8 mouse cellular contexts compared by ENCODE assay signal in the genomic region with DNA sequence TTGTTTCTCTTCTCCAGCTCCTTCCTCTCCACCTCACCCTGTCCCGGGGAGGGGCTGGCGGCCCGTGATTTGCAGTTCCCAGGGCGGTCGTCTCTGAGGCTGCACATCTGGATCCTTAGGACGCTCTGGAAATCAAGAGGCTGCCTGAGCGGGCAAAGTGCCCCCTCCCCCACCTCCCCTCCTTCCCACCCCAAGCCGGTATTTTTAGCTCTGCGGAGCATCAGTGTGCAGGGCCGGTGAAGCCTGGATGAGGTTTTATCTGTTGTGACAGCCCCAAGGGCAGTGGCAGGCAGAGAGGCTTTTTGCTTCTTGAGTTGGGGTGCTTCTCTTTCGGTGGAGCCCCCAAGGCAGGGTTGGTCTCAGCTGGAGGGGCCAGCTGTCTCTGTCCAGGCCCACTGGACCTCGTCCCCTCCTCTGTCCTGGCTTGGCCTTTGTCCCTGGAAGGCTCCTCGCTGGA. TPM values are rescaled to one million over a fixed set of nuclear protein-coding genes. Genes with fewer than 3 reads are reported as not detected.
A peak's percentile ranks its signal among the peaks of the same experiment; 100 is the strongest.
DNase-seq lines count a peak whose midpoint lies in the region; ATAC-seq and TF ChIP-seq lines count a peak whose summit lies in the region.

No protein-coding gene starts in this region.

- 10% methylated on average over 13 of the region's 13 CpGs for WGBS in intestine, embryonic 15.5 days
- WGBS in midbrain, embryonic 12.5 days = 2% methylated on average over 13 of the region's 13 CpGs

- H3K9ac ChIP-seq in intestine, embryonic 15.5 days = peak overlapping the region; percentile 31; the same call in 1 of the 2 replicates
- H3K9ac ChIP-seq in midbrain, embryonic 12.5 days (replicated peaks) = peak overlapping the region; percentile 26; the same call in 1 of the 2 replicates

- peaks cover 46% of the 10 kb centered on the region for H3K4me1 ChIP-seq in E14TG2a.4 (replicated peaks; ENCODE audit: low read depth, low read length)
- H3K4me1 ChIP-seq in brown adipose tissue, adult 24 weeks (ENCODE audit: control insufficient read depth, insufficient read depth, insufficient read length, low read length) = peaks cover 18% of the 10 kb centered on the region
- peaks cover 44% of the 10 kb centered on the region for H3K4me1 ChIP-seq in intestine, embryonic 15.5 days (replicated peaks)
- H3K4me1 ChIP-seq in midbrain, embryonic 12.5 days = peaks cover 83% of the 10 kb centered on the region

- peak; percentile 97 for DNase-seq in heart, adult 11 months
- DNase-seq in urinary bladder, postnatal 10 days (ENCODE audit: low spot score) = no peak
- no peak for DNase-seq in left cerebral cortex, adult 18-20 months (ENCODE audit: low spot score in 2 of 2)

- H3K27ac ChIP-seq in brown adipose tissue, adult 24 weeks (replicated peaks; ENCODE audit: low read depth, low read length) = peak overlapping the region; percentile 60
- H3K27ac ChIP-seq in intestine, embryonic 15.5 days = peak overlapping the region; percentile 97
- peak overlapping the region; percentile 96 for H3K27ac ChIP-seq in midbrain, embryonic 12.5 days (replicated peaks)

- H3K36me3 ChIP-seq in E14TG2a.4 (ENCODE audit: insufficient read depth, low read length) = no peaks in the 10 kb centered on the region
- H3K36me3 ChIP-seq in intestine, embryonic 15.5 days = no peaks in the 10 kb centered on the region
- no peaks in the 10 kb centered on the region for H3K36me3 ChIP-seq in midbrain, embryonic 12.5 days

- H3K9me3 ChIP-seq in E14TG2a.4 (ENCODE audit: low read length) = peaks cover 10% of the 10 kb centered on the region; the same call in 1 of the 2 replicates
- no peaks in the 10 kb centered on the region for H3K9me3 ChIP-seq in intestine, embryonic 15.5 days
- H3K9me3 ChIP-seq in midbrain, embryonic 12.5 days = no peaks in the 10 kb centered on the region

- peak; percentile 81 for ATAC-seq in intestine, embryonic 15.5 days
- peak; percentile 60 for ATAC-seq in midbrain, embryonic 12.5 days (ENCODE audit: low FRiP score, low read depth)
- ATAC-seq in megakaryocyte, adult 5-6 weeks (ENCODE audit: poor library complexity, severe bottlenecking) = no peak

- H3K4me2 ChIP-seq in intestine, embryonic 15.5 days (replicated peaks) = 0 out of 2 replicates have a peak overlapping the region, but pooled peaks have one; percentile 24
- H3K4me2 ChIP-seq in midbrain, embryonic 12.5 days (replicated peaks) = peak overlapping the region; percentile 26; the same call in 1 of the 2 replicates

- TF ChIP-seq CTCF in E14TG2a.4 (conservative IDR thresholded peaks at IDR 0.05; ENCODE audit: low read length) = no peak

- H3K4me3 ChIP-seq in E14TG2a.4 (replicated peaks; ENCODE audit: low read length) = 0 out of 2 replicates have a peak overlapping the region, but pooled peaks have one; percentile 23
- 0 out of 2 replicates have a peak overlapping the region, but pooled peaks have one; percentile 0 for H3K4me3 ChIP-seq in brown adipose tissue, adult 24 weeks (ENCODE audit: insufficient read depth, low read depth, low read length)
- no peak overlapping the region for H3K4me3 ChIP-seq in intestine, embryonic 15.5 days (replicated peaks)
- H3K4me3 ChIP-seq in midbrain, embryonic 12.5 days = no peak overlapping the region

- peaks cover 53% of the 10 kb centered on the region for H3K27me3 ChIP-seq in E14TG2a.4 (ENCODE audit: insufficient read depth, low read length)
- no peaks in the 10 kb centered on the region for H3K27me3 ChIP-seq in intestine, embryonic 15.5 days (replicated peaks)
- H3K27me3 ChIP-seq in midbrain, embryonic 12.5 days = peaks cover 24% of the 10 kb centered on the region

RNA-seq across cellular contexts. Expression of gene Cstad, which starts 57.8 kb away (rescaled TPM):
- polyA plus RNA-seq in brown adipose tissue, adult 24 weeks (2012; ENCODE audit: insufficient read depth, insufficient read length, missing spikeins) = not detected in 2 replicates
- 0.63 and 0.72 TPM in 2 replicates for polyA plus RNA-seq in intestine, embryonic 15.5 days (2015; fragmentation: Nextera tagmentation; extraction: Ambion mirVana)
- polyA plus RNA-seq in midbrain, embryonic 12.5 days (2016; fragmentation: Nextera tagmentation; extraction: Ambion mirVana) = 0.68 and 0.77 TPM in 2 replicates
- total RNA-seq in megakaryocyte, adult 5-6 weeks (2015) = 0.27 and 0.60 TPM in 2 replicates
- not detected in 2 replicates for total RNA-seq in megakaryocyte, adult 5-6 weeks (2017)
- total RNA-seq in left cerebral cortex, adult 18-20 months (2021) = 1 to 10 TPM; 3.1 to 4.0 TPM

Comparison
In these comparisons a context has a peak if more than half of its experiments do, and no peak if none do; other contexts are left out.
1. H3K4me3 ChIP-seq: peak in E14TG2a.4 (single experiment) and brown adipose tissue, adult 24 weeks (single experiment); none in intestine, embryonic 15.5 days (single experiment) and midbrain, embryonic 12.5 days (single experiment).
2. Peak in every context shown above with its lines, with median percentiles within 50 percentile points of each other: H3K27ac ChIP-seq.